Mouse (Mus musculus) ES-E14 (cell line): ENCODE measurements at regions not wholly inside any gene's neighbourhood (a gene's known extent, or its start where the extent isn't known, plus 50 kb on each side); places are given as distances from the start of the nearest gene placed in this dataset.

ENCODE experiments used
- DNase-seq: peaks from one replicate; pipeline ENCODE4 v3.0.0-alpha.2; 2013; ENCODE audit warnings: low read depth, low spot score
- H3K27ac ChIP-seq: 2 replicates; pipeline ENCODE4 v1.5.1; 2012; ENCODE audit warnings: low read depth, mild to moderate bottlenecking, low read length, moderate library complexity, mixed read lengths; ENCODE audit not compliant: poor library complexity, insufficient read depth, severe bottlenecking
- H3K36me3 ChIP-seq: 2 replicates; pipeline ENCODE4 v1.6.1; 2012; ENCODE audit warnings: mild to moderate bottlenecking, low read length, moderate library complexity, mixed read lengths; ENCODE audit not compliant: control insufficient read depth, poor library complexity, insufficient read depth, severe bottlenecking
- H3K4me1 ChIP-seq, 2 experiments: fragments of 150-350 bp in 1 of 2; sonication (generic) in 1 of 2; 2 replicates each; pipeline ENCODE4 v1.6.1; 2012; ENCODE audit warnings: low read length in 2 of 2, mild to moderate bottlenecking in 1 of 2, mixed read lengths in 1 of 2; ENCODE audit not compliant: control insufficient read depth in 2 of 2, insufficient read depth in 2 of 2, poor library complexity in 1 of 2
- H3K4me3 ChIP-seq, 2 experiments: fragments of 150-350 bp in 1 of 2; sonication (generic) in 1 of 2; 2 replicates each; pipeline ENCODE4 v1.5.1; 2012; ENCODE audit warnings: low read length in 2 of 2, low read depth in 1 of 2, mild to moderate bottlenecking in 1 of 2, mixed read lengths in 1 of 2; ENCODE audit not compliant: insufficient read depth in 1 of 2, poor library complexity in 1 of 2, severe bottlenecking in 1 of 2
- H3K9ac ChIP-seq: 2 replicates; pipeline ENCODE4 v1.6.1; 2012; ENCODE audit warnings: low read depth, mild to moderate bottlenecking, low read length, mixed read lengths; ENCODE audit not compliant: poor library complexity, insufficient read depth, severe bottlenecking
- H3K9me3 ChIP-seq: fragments of 150-350 bp; sonication (generic); 2 replicates; pipeline ENCODE4 v1.6.1; 2012; ENCODE audit warnings: low read depth, mild to moderate bottlenecking, low read length; ENCODE audit not compliant: control insufficient read depth, insufficient read depth
- CHD2 ChIP-seq: IDR thresholded peaks from 2 replicates; pipeline ENCODE4 v1.6.1; 2014; ENCODE audit warnings: mild to moderate bottlenecking, low read depth, low read length, inconsistent platforms
- HCFC1 ChIP-seq: IDR thresholded peaks from 2 replicates; pipeline ENCODE4 v1.6.1; 2012; ENCODE audit warnings: low read length, inconsistent platforms, borderline replicate concordance; ENCODE audit not compliant: insufficient read depth
- MAFK ChIP-seq: IDR thresholded peaks from 2 replicates; pipeline ENCODE4 v1.6.1; 2014; ENCODE audit warnings: mild to moderate bottlenecking, low read depth, low read length, inconsistent platforms; ENCODE audit not compliant: insufficient read depth
- ZC3H11A ChIP-seq: IDR thresholded peaks from 2 replicates; pipeline ENCODE4 v1.6.1; 2012; ENCODE audit warnings: low read depth, mild to moderate bottlenecking, inconsistent platforms, low read length, borderline replicate concordance
- ZNF384 ChIP-seq: IDR thresholded peaks from 2 replicates; pipeline ENCODE4 v1.6.1; 2012; ENCODE audit warnings: low read depth, low read length, inconsistent platforms
- in situ Hi-C, 2 experiments: fragments of 600-800 bp; cut with MboI; formaldehyde crosslinking; loops; one replicate each; pipeline ENCODE4 v1.15.1; 2025; ENCODE audit warnings: low sequenced_read_pairs in 2 of 2, inconsistent platforms in 1 of 2; ENCODE audit not compliant: unreplicated experiment in 2 of 2

DNA sequence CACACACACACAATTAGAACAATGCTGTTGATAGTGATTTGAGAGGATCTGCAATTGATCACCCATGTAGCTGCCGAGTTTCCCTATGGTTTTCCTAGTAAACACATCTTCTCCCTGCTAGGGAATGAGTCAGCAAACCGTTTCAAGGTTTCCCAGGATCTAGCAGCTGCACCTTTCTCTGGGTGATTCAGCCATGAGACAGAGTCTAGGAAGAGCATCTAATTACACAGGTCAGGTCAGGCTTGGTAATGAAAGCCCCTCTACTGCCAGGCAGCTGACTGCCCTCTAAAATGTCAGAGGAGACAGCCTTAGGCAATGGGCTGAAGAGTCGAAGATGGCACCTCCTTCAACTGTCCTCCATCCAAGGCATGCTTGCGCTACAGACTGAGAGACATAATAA, 438.5 kb downstream of the Tns1 start:
- Histone ChIP-seq H3K36me3 (no peaks in the 10 kb centered on the region), H3K27ac (no peak overlapping the region), H3K4me3 (no peak overlapping the region), H3K4me1 (no peaks in the 10 kb centered on the region), H3K9me3 (no peaks in the 10 kb centered on the region), H3K9ac (no peak overlapping the region)
- in situ Hi-C loops, result no loop called here
- no peak for DNase-seq
- TF ChIP-seq ZC3H11A (no peak), ZNF384 (no peak), MAFK (no peak), CHD2 (no peak), HCFC1 (no peak)

DNA sequence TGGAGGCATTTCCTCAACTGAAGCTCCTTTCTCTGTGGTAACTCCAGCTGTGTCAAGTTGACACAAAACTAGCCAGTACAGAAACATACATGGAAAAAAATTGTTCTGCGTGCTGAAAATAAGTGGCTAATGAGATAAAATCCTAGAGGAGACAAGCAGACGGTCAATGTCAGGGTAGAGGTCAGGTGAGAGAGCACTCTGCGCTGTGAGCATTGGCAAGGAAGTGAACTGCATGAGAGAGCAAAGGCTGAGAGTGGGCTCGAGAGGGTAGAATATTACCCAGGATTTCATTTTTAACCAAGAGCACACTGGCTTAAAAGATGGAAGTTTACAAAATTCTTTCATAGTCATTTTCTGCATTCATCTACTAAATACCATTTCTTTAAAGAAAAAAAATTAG, 439.2 kb downstream of the Tns1 start:
- no peak for DNase-seq
- no peak for TF ChIP-seq CHD2
- TF ChIP-seq ZNF384, result no peak
- TF ChIP-seq HCFC1, result no peak
- Histone ChIP-seq H3K9me3 (no peaks in the 10 kb centered on the region), H3K36me3 (no peaks in the 10 kb centered on the region), H3K4me1 (no peaks in the 10 kb centered on the region), H3K9ac (no peak overlapping the region), H3K27ac (no peak overlapping the region), H3K4me3 (no peak overlapping the region)
- in situ Hi-C loops, result no loop called here

DNA sequence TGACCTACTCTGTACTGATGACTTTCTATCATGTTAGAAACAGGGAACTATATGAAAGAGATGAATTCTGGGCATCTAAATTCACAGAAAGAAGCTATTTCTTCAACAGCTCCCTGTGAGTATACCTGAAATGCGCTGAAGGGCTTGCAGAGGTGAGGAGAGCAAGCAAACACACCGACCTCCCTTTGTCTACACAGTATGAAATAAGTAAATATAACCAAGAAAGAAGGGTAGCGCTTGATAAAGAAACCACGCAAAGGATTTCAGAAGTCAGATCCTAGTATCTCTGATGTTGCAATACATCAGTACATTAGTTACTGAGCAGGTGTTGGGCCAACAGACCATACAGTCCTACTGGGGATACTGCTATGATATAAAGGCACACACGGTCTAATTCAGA, 440.1 kb downstream of the Tns1 start:
- Histone ChIP-seq H3K9me3 (no peaks in the 10 kb centered on the region), H3K27ac (no peak overlapping the region), H3K36me3 (no peaks in the 10 kb centered on the region), H3K9ac (no peak overlapping the region), H3K4me3 (no peak overlapping the region), H3K4me1 (no peaks in the 10 kb centered on the region)
- TF ChIP-seq CHD2 (no peak), HCFC1 (no peak), MAFK (no peak), ZNF384 (no peak), ZC3H11A (no peak)
- no peak for DNase-seq
- in situ Hi-C loops, result no loop called here

DNA sequence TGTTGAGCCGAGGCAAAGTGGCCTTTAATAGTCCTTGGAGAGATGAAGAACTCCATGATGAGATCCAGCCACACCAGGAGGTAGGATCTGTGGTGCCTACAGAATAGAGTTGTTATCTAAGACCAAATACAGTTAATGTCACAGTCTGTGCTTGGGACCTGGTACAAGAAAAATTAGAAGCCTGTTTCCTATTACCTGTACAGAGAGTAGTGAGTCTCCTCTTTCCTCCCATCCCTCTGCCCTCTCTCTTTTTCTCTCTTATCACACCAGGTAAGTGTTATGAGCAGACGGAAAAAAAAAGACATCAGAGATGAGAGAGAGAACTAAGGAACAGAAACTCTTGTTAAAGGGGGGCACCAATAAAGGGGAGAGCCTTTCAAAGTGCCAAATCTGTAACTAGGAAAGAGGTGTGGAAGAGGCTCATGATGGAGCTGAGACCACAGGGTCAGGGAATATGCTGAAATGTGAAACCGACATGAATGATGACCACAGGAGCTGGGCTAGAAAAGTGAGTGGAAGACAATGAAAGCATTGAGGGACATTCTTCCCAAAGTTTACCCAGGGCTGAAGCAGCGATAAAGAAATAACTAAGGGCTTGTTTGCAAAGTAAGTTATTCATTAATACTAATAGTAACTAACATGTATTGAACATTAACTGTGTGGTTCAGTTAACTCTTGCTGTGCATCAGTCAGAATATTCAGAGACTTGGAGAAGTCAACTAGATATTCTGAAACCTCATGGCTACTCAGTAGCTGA, 440.9 kb downstream of the Tns1 start:
- H3K9me3 ChIP-seq, result no peaks in the 10 kb centered on the region
- H3K27ac ChIP-seq, result no peak overlapping the region
- no peaks in the 10 kb centered on the region for H3K4me1 ChIP-seq
- H3K4me3 ChIP-seq, result no peak overlapping the region
- TF ChIP-seq MAFK (no peak), HCFC1 (no peak), ZC3H11A (no peak), CHD2 (no peak), ZNF384 (no peak)
- in situ Hi-C loops, result no loop called here
- DNase-seq, result no peak
- H3K36me3 ChIP-seq, result no peaks in the 10 kb centered on the region
- H3K9ac ChIP-seq, result no peak overlapping the region

DNA sequence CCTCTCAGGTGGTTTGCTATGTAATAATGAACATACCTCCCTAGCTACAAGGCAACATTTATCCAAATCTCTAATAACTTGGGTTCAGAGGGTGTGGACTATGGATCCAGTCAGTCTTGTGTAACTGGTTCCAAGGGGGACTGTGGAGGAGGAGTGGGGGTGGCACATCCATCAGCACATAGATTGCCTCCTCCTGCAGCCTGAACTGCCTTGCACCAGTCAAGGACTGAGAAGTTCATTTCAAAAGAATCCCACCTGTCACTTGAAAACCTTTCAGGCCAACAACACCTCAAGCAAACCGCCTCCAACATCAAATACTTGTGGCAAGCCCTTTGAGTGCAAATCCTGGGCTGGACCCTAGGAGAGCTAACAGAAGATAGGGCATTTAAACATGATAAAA, 442.6 kb downstream of the Tns1 start:
- H3K9ac ChIP-seq, result no peak overlapping the region
- no peak overlapping the region for H3K4me3 ChIP-seq
- no peaks in the 10 kb centered on the region for H3K9me3 ChIP-seq
- H3K36me3 ChIP-seq, result no peaks in the 10 kb centered on the region
- no peak overlapping the region for H3K27ac ChIP-seq
- no peak for DNase-seq
- H3K4me1 ChIP-seq, result no peaks in the 10 kb centered on the region
- TF ChIP-seq CHD2 (no peak), ZC3H11A (no peak), ZNF384 (no peak), MAFK (no peak), HCFC1 (no peak)
- in situ Hi-C loops, result no loop called here
